Mouse (Mus musculus): ENCODE measurements around the gene Ier5l. TPM values are rescaled to one million over a fixed set of nuclear protein-coding genes. Genes with fewer than 3 reads are reported as not detected.

Ier5l gene
- total RNA-seq, 2 experiments from 2014 or later: 12.2 to 13.1 TPM

DNA sequence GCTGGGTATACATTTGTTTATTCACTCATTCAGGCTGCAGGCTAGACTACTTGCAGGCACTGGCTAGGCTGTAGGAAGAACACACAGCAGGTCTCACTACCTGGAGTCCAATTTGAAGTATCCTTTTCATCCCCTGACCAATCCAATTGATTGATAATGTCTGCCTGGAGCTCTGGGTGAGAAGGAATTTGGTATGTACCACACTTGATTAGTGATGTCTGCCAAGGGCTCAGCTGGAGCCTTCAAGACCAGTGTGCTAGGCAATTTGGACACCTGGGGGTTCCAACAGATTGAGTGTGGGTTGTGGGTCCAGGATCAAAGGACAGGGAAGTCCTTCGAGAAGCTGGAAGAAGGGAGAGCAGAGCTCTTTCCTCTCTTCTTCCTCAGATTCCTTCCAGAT, 4.5 kb upstream of the Ier5l start:
- Histone ChIP-seq H3K4me3 (no peak overlapping the region), H3K27ac (no peak overlapping the region)
- no peak for DNase-seq (ENCODE audit: low spot score in 2 of 2)
- no peak for TF ChIP-seq CTCF (conservative IDR thresholded peaks at IDR 0.05)

- Histone ChIP-seq H3K4me3 (no peak overlapping the region), H3K27ac (no peak overlapping the region)
Observed at GRCm38 (mm10) chr2:30476241-30476640, 2.2 kb upstream of the Ier5l start.

DNA sequence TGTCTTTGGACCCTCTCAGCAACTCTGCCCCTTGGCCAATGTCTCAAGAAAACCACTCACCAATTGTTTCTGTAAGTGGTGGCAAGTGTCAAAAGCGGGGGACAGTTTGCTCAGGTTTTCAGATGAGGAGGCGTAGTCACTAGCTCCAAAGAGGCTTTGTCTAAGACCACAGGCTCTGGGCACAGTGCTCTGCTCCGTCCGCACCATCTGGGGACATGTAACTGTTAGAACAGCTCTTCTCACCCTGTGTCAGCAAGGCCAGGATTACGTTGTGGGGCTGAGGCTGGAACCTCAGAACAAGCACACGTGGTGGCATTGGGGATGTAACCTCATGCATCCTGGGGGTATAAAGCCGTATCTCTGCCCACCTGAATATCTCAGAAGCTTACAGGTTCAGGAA, 1.4 kb upstream of the Ier5l start:
- H3K27ac ChIP-seq: no peak overlapping the region
- TF ChIP-seq CTCF (conservative IDR thresholded peaks at IDR 0.05): no peak
- no peak for DNase-seq (ENCODE audit: low spot score in 2 of 2)
- no peak overlapping the region for H3K4me3 ChIP-seq

More at GRCm38 (mm10) chr2:30476241-30476640, 2.2 kb upstream of the Ier5l start:
- DNase-seq (ENCODE audit: low spot score in 2 of 2): no peak
- TF ChIP-seq CTCF (conservative IDR thresholded peaks at IDR 0.05): no peak

- Histone ChIP-seq H3K4me3 (no peak overlapping the region), H3K27ac (no peak overlapping the region)
- TF ChIP-seq CTCF (conservative IDR thresholded peaks at IDR 0.05): no peak
- no peak for DNase-seq (ENCODE audit: low spot score in 2 of 2)
Observed at GRCm38 (mm10) chr2:30474776-30475175, 757 bp upstream of the Ier5l start.

DNA sequence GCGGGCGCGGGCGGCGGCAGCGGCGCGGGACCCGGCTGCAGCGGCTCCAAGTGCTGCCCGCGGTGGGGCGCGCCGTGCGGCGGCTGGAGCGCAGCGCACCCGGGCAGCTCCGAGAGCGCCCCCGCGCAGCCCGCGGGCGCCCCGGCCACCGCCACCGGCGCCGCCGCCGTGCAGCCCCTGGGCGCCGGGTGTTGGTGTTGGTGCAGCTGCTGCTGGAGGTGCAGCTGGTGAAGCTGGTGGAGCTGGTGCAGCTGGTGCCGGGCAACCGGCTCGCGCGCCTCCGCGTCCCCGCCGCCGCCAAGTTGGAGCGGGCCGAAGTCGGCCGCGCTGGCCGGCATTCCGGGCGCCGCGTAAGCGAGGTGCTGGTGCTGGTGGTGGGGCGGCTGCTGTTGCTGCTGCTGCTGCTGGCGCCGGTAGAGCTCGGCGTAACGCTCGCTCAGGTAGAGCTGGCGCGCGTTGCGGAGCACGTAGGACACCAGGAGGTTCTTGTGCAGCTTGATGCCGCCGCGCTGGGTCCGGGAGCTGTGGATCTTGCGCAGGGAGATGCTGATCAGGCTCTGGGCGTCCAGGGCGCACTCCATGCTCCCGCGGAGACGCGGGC, 488 bp downstream of the Ier5l start:
- DNase-seq (ENCODE audit: low spot score in 2 of 2): no peak
- peak overlapping the region; percentile 93 for H3K27ac ChIP-seq
- TF ChIP-seq CTCF (conservative IDR thresholded peaks at IDR 0.05): no peak
- peak overlapping the region; percentile 83 for H3K4me3 ChIP-seq

GRCm38 (mm10) chr2:30472731-30473351, 1.2 kb downstream of the Ier5l start:
- TF ChIP-seq CTCF (conservative IDR thresholded peaks at IDR 0.05): no peak
- H3K27ac ChIP-seq: peak overlapping the region; percentile 91

DNA sequence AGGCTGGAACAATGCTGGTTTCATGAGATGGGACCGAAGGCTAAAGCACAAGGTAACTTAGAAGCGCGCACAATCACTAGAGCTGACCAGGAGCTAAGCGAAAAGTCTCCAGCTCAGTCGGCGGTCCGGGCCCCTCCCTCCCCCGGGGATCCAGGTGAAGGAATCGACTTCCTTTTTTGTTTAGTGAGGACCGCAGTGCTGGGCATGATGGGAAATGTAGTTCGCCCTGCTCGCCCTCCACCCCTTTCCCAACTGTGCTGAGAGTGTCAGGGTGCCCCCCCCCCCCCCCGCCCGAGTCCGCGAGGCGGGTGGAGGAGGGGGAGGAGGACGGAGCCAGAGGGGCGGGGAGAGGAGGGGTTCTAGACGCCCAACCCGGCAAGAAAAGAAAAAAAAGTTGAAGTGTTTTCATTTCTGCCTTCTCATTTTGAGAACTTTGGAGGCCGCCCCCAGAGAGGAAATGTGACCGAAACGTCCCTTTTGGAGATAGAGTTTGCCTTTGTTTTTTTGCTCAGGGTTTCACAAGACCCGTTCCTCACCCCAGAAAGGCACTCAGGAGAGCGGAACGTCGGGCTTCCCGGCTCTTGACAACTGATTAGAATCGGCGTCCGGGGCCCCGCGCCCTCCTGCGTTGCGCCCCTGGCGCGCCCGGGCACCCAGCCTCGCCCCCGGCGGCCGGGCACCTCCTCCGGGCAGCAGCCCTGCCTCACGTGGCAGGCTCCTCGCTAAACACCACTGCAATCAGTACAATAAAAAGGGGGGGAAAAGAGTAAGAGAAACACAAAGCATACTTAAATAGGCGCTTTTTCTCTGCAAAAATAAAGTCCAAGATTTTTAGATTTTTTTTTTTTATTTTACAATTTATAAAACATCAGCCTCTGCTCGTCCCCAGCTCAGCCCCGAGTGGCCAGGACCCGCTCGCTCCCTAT, 2.0 kb downstream of the Ier5l start:
- Histone ChIP-seq H3K4me3 (peak overlapping the region; percentile 77), H3K27ac (peak overlapping the region; percentile 91)
- no peak for TF ChIP-seq CTCF (conservative IDR thresholded peaks at IDR 0.05)
- DNase-seq (ENCODE audit: low spot score in 2 of 2): peak; percentile 71 to 83

More at GRCm38 (mm10) chr2:30472731-30473351, 1.2 kb downstream of the Ier5l start:
- peak overlapping the region; percentile 77 for H3K4me3 ChIP-seq
- peak in 1 of 2 experiments; percentile 29 for DNase-seq (ENCODE audit: low spot score in 2 of 2)

GRCm38 (mm10) chr2:30471051-30471450, 3.0 kb downstream of the Ier5l start:
- DNase-seq (ENCODE audit: low spot score in 2 of 2): no peak

GRCm38 (mm10) chr2:30470143-30470946, 3.7 kb downstream of the Ier5l start:
- Histone ChIP-seq H3K27ac (peak overlapping the region; percentile 96), H3K4me3 (peak overlapping the region; percentile 66)
- TF ChIP-seq CTCF (conservative IDR thresholded peaks at IDR 0.05): peak; percentile 16
- DNase-seq (ENCODE audit: low spot score in 2 of 2): peak; percentile 35 to 60

More at GRCm38 (mm10) chr2:30471051-30471450, 3.0 kb downstream of the Ier5l start:
- TF ChIP-seq CTCF (conservative IDR thresholded peaks at IDR 0.05): no peak
- Histone ChIP-seq H3K4me3 (peak overlapping the region; percentile 66; the same call in 1 of the 2 replicates), H3K27ac (peak overlapping the region; percentile 96)

DNA sequence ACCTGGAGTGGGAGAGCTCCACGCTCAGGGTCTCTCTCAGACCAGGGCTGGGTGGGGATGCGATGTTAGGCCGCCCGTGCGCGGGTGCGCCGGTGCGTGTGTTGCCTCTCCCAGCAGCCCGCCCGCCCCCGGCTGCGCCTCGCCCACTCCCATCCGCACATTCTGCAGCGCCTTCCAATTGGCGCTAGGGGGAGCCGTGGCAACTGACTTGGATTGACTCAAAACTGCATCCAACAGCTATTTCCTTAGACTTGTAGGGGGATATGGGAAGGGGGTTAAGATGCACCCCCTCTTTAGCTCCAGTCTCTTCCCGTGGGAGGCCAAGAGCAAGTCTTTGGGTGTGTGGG, 4.2 kb downstream of the Ier5l start:
- H3K27ac ChIP-seq: peak overlapping the region; percentile 96
- peak; percentile 85 to 86 for DNase-seq (ENCODE audit: low spot score in 2 of 2)
- peak overlapping the region; percentile 66 for H3K4me3 ChIP-seq
- TF ChIP-seq CTCF (conservative IDR thresholded peaks at IDR 0.05): peak; percentile 78

GRCm38 (mm10) chr2:30469009-30469408, 5.0 kb downstream of the Ier5l start:
- Histone ChIP-seq H3K4me3 (no peak overlapping the region; the same call in 1 of the 2 replicates), H3K27ac (peak overlapping the region; percentile 55; the same call in 1 of the 2 replicates)
- DNase-seq (ENCODE audit: low spot score in 2 of 2): no peak
- no peak for TF ChIP-seq CTCF (conservative IDR thresholded peaks at IDR 0.05)

DNA sequence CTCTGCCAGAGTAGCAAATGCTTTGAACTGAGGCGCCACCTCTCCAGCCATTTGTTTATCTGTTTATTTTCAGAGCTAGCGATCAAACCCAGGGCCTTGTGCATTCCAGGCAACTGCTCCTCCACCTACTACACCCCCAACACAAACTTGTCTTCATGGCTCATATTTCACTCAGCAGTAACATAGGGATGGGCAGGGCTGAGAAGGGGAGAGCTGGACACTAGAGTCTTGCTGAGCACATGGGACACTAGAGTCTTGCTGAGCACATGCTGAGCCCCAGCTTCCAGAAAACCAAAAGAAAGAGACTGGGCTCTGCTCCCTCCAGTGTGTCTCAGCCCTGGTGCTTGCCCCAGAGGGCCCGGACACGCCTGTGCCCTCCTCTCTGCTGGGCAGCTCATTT, 7.2 kb downstream of the Ier5l start:
- H3K4me3 ChIP-seq: no peak overlapping the region
- no peak for DNase-seq (ENCODE audit: low spot score in 2 of 2)
- no peak overlapping the region for H3K27ac ChIP-seq
- no peak for TF ChIP-seq CTCF (conservative IDR thresholded peaks at IDR 0.05)
